Mouse (Mus musculus): ENCODE measurements around the gene Phldb2.

DNA sequence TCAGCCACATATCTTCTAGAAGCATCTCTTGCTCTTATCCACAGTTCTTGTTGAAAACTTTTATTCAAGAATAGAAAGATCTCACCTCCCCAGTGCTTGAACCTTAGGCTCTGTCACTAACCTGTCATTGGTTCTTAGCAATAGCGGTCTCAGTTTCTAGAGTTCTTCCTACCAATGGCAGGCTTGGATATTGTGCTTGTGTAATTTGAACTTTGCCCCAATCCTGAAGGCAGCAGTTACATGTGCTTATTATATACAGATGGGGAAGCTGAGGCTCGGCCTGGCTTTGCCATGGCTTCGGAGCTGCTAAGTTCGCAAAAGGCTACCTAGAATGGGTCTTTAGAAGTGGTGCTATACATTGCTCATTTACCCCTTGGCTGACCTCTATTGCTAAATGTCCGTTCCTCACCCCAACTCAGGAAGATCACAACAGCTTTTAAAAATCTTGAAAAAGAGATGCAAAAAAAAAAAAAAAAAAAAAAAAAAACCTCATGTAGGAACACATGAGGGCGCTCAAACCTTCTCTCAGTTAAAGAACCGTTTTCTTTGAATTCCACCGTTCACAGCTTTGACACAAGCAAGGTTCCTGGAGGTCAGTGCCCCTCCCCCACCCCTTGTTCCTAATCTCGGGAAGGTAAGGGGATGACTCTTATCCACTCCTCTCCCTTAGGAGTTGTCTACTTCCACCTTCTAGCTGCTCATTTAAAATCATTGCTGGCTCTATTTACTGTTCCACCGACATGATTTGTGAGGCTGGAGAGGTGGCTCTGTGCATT is 37.7 kb upstream of the Phldb2 start:
- no peak for TF ChIP-seq CTCF (IDR thresholded peaks at IDR 0.05; ENCODE audit: low read depth, low read length)
- TF ChIP-seq GATA2 (IDR thresholded peaks at IDR 0.05; ENCODE audit: borderline replicate concordance, low read depth, low read length): no peak
- no peak for TF ChIP-seq GATA1 (IDR thresholded peaks at IDR 0.05; ENCODE audit: borderline replicate concordance, low read length)
- TF ChIP-seq TAL1 (conservative IDR thresholded peaks at IDR 0.05; ENCODE audit: low read depth, low read length): no peak
- no peak for TF ChIP-seq POLR2AphosphoS5 (IDR thresholded peaks at IDR 0.05; ENCODE audit: insufficient replicate concordance, low read depth, low read length)
